Mouse (Mus musculus) neutrophil, adult 5-6 weeks (primary cell): ENCODE data around the gene Ptprt. TPM values are rescaled to one million over a fixed set of nuclear protein-coding genes. Genes with fewer than 3 reads are reported as not detected.

Experiments used
- ATAC-seq: fragments of 151-379, 151-347 bp; 2 replicates; pipeline ENCODE4 v1.8.0; 2017; ENCODE audit warnings: mild to moderate bottlenecking, moderate TSS enrichment; ENCODE audit not compliant: insufficient number of reproducible peaks, poor library complexity, low FRiP score, severe bottlenecking; ENCODE audit errors: extremely low read depth
- total RNA-seq: library from RNA; stranded (forward); fragments of 200-1000 nt; gene quantifications from 2 replicates; pipeline ENCODE4 v1.2.3, GENCODE M21; 2017

The Ptprt gene
- total RNA-seq = not detected in 2 replicates

DNA sequence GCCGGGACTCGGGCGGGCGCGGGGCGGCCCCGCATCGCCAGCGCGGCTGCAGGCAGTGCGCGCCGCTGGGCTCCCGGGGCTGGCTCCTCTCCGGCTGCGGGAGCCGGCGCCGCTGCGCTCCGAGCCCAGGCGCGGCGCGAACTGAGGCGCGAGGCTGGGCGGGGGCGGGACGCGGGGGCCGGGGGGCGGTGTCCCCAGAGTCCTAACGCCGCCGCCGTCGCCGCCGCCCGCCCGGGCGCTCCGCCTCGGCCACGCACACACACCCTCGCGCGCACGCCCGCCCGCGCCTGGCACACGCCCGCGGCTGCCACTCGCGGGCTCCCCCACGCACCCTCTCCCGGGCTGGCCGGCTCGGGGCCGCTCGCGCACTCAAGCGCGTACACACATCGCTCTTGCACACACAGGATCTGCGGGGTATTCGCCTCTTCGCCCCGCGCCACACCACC is at the start of gene Ptprt:
Ptprt (minus strand) TSS at position 207 of the 446 bp plus-strand sequence.
- no peak for ATAC-seq

DNA sequence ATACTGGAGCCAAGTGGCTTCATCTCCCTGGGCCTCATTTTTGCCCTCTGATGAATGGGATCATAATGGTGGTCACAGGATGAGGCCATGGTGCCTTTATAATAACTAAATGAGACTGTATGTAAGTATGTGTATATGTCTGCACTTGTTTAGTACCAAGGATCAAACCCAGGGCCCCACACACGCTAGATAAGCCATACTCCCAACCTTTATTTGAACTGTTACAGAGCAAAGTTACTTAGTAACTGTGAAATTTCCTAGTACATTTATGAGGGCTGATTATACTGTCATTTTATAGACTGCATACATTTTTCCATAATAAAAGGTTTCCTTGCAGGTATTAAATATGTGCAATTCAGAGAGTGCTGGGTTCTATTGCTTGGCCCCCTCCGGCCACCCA is 49.5 kb upstream of the Ptprt start:
- ATAC-seq = no peak

DNA sequence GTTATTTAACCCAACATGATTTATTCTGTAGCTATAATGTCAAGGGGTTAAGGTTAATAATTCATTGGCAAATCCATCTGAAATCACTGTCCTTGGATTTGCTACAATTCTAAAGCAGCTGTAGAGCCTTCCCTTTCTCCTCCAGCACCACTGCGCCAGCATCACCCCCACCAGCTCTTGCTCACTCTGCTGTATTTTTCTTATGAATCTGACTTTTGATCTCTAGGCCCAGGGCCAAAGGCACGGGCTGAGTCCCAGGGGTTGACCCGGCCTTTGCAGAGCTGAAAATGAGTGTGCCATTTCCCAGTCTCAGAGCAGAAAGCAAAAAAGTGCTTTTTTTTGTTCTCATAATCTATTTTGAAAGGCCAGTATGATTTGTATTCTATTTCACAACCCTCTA is 38.7 kb upstream of the Ptprt start:
- no peak for ATAC-seq

DNA sequence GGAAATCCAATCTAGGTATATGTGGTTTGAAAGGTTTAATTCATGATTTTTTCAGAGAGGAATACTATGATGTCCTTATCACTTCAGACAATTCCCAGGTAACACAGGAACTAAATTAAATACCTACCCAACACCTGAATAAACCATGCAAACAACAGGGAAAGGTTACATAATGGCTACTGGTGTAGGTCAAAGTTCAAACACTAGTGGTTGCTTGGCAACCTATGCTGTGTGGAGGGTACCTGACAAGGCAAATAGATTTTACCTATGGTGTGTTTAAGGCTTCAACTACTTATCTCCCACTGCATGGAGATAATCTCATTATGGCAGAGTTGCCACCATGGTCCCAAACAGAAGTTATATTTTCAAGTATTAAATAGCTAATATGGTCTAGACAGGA is 38.1 kb upstream of the Ptprt start:
- ATAC-seq = no peak

DNA sequence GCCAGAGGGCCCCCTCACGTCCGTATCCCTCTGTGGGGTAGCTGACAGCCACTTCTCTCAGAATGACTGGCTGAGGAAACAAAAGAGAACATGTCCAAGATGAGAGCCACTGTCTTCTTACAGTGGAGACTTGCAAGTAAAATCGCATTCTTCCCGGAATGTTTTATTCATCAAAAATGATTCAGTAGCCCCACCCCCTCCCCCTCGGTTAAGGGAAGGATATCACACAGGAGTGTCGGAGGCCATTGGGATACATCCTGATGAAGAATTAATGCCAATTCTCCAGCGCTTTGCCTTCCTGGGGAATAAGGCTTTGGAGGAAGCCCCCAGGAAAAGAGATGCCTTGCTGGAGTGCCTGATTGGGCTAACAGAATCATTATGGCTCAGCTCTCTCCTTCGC is 37.1 kb upstream of the Ptprt start:
- no peak for ATAC-seq

DNA sequence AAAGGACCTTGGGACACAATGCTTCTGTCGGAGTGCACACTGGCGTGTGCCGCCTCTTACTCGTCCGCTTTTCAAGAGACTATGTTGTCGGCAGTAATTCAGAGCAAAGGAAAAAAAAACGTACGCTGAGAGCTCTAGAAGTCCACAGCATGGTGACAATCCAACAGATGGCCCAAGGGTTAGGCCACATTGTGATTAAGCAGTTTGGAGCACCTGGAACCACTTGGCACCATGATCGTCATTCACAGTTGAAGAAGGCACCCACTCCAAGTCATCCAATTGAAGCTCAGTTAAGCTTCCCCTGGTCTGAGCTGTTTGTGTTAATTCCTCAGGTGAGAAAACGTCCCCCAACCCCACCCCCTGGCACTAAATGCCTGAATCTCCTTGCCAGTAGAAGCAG is 36.2 kb upstream of the Ptprt start:
- no peak for ATAC-seq

DNA sequence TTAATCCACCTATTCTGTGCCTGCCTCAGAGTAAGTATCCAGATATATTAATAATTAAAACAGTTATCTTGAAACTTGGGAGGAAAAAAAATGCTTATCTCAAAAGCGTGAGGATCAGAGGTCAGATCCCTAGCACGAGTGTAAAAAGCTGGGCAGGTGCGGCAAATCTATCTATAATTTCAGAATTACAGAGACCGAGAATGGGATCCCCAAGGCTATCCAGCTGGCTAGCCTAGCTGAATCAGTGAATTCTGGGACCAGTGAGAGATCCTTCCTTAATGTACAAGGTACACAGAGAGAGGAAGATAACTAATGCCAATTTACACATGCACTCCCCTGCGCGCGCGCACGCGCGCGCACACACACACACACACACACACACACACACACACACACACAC is 31.2 kb upstream of the Ptprt start:
- ATAC-seq = no peak

DNA sequence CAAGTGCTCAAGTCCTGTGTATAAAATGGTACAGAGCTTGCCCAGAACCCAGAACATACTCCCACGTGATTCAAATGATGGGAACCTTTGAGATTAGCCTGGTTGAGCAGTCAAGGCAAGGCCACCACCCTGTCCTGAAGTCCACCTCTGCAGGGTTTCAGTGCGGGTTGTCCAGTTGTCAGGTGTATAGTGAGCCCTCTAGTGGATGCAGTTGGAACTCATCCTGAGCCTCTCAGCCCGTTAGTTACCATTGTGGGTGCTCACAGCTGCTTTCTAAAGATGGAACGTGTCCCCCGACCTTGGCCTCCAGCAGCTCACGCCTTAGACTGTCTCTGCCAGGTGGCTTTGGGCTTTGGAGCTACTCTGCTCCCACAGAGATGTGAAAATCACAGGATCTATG is 21.7 kb upstream of the Ptprt start:
- no peak for ATAC-seq

DNA sequence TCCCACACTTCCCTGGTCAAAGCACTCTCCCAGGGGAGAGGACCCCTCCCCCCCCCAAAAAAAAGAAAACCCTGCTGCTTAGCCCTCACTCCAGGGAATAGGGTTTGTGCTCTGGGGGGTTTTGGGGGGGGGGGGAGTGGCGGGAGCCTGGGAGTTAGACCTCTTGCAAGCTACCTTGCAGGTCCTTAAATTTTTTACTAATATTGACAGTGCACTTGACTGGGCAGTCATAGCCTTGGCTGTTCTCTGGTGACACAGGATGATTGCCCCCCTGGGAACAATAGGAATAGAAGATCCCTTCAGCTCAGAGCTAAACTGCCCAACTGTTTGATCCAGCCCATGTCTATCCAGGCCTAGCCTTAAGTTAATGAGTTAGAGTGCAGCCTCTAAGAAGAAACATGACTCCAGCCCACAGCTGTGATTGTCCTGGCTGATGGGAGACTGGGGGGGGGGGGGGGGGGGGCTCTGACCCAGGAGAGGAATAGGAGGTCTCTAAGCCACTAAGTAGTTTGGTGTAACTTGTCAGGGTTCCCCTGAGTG is 1.6 kb upstream of the Ptprt start:
- ATAC-seq = no peak

DNA sequence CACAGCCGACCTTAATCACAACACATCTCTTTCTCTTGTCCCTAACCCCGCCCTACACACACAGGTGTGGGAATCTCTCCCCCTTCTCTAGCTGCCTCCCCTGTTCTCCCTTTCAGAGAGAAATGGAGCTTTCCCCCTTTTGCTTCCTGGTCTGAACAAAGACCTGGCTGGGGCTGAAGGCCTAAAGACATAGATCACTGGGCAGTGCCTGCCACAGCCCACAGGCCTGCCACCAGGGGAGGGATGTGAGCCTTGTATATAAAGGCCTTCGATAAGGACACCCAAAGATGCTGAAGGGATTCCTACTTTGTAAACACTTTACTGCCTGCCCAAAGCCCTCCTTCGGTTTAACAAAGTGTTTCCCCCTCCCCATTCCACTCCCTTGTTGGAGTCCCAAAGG is 786 bp upstream of the Ptprt start:
- no peak for ATAC-seq

DNA sequence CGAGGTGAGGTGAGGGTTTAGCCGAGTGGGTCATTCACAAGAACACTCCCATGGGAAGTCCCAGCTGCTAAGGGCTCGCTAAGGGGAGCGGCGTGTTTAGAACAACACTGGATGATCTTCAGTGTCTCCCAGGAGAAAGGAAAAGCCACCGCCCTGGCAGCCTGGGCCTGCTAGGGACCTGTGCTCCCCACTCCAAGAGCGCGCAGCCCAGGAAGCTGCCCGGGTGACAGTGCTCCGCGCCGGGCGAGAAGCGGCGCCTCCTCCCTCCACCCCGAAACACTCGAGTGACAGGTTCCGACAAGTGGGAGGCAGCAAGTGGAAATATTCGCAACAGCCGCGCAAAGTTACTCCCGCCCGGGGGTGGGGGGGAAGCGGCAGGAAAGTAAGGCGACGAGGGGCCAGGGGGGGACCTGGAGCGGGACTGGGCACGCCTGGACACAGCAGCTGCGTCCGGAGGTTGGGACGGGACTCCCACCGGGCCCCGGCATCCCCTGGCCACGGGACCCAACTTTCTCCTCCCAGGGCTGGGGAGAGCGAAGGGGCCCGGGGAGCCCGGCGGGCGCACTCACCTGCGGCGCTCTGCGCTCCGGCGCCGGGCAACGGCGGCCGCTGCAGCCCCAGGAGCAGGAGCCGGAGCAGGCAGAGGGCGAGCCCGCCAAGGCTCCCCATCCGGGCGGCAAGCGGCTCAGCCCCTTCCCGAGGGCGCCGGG is 561 bp downstream of the Ptprt start:
- no peak for ATAC-seq

DNA sequence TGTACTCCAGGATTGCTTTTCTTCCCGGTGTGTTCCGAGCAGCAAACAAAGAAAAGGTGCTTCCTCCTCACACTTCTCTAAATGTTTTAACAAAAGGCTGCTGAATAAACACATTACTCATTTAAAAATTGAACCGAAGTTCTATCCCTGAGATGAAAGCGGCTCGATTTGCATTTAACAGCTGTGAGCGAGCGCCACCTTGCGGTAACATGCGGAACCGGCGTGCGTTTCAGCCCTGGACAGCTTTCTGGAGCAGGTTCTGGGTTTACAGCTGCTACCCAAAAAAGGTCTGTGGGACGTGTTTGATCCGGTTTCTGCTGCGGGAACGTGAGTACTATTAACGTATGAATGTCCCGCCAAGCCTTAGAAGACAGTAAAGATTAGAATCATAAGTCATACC is 1.9 kb downstream of the Ptprt start:
- ATAC-seq = no peak

DNA sequence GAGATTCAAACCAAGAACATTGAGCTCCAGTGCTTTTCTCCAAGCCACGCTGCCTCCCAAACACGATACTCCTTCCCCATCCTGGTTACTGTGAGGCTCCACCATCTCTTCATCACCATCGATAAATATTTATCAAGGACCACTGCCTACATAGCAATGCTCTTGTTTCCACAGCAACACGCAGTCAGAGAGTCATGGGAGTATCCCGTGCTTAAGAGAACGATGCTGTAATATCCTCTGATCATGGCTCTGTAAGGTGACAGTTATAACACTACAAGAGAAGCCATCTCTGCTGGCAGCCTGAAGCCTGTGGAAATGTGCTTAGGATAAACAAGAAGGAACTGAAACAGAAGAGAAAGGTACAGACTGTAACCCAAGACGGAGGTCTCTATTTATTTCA is 3.4 kb downstream of the Ptprt start:
- no peak for ATAC-seq

DNA sequence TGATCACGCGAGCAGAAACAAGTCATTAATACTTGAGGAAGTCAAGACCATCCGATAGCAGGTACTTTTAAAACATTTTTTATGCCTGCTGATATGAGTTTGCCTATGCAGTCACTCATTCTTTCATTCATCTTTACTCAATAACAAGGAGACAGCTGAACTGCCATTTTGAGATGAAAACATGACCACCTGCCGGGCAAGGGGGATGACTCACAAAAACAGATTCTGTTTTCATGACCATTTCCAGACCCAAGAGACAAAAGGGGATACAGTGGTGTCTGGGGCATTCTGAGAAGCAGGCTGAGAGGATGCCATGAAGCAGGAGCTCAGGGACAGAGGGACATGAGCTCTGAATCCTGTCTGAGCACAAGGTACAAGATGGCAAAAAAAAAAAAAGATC is 6.5 kb downstream of the Ptprt start:
- ATAC-seq = no peak

DNA sequence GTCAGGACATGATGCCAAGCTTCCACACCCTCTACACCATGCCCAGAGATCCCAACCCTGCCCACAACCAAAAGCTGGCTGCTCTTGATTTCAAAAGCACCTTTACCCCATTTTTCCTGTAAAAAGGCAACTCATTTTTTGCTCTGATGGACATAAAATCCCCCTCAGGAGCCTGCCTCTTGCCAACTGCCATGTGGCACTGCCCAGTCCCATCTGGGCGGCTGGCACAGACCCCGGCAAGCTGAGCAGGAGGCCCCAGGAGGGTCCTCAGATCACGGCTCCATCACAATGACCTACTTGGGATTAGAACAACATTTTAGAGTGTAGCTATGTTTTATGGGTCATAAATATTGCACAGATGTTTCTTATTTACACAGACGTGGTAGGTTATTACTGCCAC is 22.3 kb downstream of the Ptprt start:
- no peak for ATAC-seq

DNA sequence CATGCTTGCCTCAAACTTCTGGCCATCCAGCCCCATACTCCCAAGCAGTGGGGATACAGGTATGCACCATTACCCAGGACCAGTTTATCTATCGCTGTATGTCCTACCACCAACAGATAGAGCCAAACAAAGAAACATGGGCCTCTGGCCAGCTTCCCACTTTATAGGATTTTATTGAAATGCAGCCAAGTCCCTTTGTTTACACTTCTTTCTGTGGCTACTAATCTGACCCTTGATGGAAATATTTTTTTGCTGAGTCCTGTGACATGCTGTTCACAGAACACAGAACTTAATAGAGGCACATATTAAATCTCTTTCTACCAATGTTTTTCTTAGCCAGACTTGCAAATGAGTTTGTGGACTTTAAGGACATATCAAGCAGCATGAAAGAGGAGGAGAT is 23.4 kb downstream of the Ptprt start:
- no peak for ATAC-seq

DNA sequence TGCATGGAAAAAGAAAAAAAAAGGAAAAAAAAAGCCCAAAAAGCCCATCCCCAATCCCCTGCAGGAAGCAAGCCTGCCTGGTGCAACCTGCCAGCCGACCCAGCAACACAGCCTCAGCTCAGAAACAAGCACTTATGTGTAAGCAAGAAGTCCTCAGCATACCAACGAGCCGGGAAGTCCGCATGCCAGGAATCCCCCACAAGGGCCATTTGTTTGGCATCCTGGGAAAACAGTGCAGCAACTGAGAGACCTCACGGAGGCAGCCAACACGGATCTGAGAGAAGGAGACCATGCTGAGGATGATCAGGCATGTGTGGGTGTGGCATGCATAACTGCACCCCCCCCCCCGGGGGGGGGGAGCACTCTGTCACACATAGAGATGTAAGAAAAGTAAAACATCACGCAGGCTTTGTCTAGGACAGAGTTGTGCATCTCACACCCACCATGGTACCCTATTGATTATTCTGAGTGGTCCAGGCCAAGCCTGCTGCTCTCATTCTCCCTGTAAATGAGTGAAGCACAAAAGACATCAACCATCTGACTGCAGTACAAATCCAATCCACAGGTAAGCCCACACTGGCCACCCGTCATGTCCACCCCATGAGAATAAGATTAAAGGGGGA is 24.4 kb downstream of the Ptprt start:
- no peak for ATAC-seq

DNA sequence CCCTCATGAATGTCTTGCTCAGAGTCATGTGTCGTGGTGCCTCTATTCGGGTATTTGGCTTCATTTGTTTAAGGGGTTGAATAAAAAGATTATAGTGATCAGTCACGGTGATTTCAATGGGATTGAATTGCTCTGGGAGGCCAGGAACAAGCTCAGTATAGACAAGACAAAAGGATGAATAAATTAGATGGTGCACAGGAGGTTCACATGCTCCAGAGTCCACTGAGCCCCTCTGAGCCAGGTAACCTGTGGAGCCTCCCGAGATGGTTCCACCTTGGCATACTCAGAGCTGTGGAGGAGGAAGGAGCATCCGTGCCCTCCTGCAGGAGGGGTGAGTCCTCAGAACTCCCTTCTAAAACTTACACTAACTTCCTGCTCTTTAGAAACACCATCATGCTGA is 26.0 kb downstream of the Ptprt start:
- ATAC-seq = no peak

DNA sequence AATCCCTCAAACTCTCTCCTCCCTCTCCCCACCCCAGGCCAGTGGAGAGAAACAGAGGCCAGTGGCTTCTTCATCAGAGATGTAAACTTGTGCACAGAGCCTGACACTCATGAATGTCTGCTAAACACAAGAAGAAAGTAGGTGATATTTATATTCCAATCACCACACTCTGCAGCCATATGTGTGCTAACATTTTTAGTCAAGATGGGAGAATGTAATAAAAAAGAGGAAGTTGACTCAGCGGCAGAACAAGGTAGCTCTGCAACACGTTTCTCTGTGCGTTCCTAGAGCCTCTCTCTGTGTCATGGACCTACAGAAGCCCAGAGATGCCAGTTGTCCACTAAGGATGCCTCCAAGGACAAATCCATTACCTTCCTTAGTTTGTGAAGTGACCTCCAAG is 34.9 kb downstream of the Ptprt start:
- no peak for ATAC-seq

DNA sequence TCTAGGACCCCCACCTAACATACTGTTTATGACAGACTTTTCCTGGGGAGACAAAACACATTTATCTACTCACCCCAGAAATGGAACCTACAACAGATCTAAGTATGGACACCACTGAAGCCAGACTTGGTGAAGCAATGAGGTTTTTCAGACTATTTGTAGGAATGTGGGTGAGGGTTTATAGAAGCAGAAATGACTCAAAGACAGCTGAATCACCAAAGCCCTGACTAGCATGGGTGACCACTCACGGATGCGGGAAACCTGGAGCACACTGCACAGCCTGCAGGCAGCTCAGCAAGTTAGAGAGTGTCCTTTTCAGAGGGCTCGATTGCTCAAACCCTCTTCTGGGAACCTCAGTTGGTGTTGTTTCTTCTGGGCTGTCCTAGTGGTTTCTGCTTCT is 36.2 kb downstream of the Ptprt start:
- no peak for ATAC-seq

DNA sequence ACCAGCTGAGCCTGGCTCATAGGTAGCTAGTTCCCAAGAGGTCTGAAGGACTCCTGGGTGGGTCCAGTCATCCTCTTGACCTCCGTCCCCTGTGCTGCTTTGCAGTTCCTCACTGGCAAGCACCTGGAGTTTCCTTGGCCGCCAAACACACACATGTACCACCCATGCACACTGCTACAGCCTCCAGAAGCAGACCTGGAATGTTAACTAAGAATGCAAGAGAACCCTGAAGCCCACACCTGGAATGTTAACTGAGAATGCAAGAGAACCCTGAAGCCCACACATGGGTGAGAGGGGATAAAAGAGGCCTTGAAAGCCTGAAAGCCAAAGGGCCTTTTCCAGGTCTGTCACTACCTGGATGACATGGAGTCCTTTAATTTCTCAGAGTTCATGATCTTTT is 46.7 kb downstream of the Ptprt start:
- no peak for ATAC-seq
